Comparison of ENCODE assay signal across 8 mouse cellular contexts in the genomic region with DNA sequence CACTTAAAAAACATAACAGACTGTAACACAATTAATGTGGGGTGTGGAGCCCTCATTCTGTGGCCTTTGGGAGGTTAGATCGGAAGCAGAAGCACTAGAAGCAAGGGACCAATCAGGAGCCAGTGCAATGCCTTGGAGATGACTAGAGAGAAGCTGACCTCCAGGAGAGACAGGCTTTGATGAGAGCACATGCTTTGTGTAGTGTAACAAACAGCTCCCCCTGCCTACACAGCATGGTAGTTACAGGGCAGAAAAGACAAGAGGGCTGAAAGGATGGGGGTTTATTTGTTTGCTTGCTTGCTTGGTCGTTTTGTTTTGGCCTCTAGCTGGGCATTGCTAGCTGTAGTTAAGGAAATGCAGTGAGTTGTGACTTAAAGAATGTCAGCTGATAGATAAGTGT. TPM values are rescaled to one million over a fixed set of nuclear protein-coding genes. Genes with fewer than 3 reads are reported as not detected.
A peak's percentile ranks its signal among the peaks of the same experiment; 100 is the strongest.
DNase-seq lines count a peak whose midpoint lies in the region; ATAC-seq lines count a peak whose summit lies in the region.

No protein-coding gene starts in this region.

- H3K27ac ChIP-seq in embryonic facial prominence, embryonic 14.5 days (replicated peaks; ENCODE audit: low read depth, low read length): no peak overlapping the region
- no peak overlapping the region for H3K27ac ChIP-seq in midbrain, embryonic 14.5 days (replicated peaks; ENCODE audit: low read depth, low read length)

- H3K9me3 ChIP-seq in embryonic facial prominence, embryonic 14.5 days (ENCODE audit: control insufficient read depth, low read length): no peaks in the 10 kb centered on the region
- H3K9me3 ChIP-seq in midbrain, embryonic 14.5 days (ENCODE audit: control insufficient read depth, low read length): no peaks in the 10 kb centered on the region

- no peaks in the 10 kb centered on the region for H3K27me3 ChIP-seq in embryonic facial prominence, embryonic 14.5 days (replicated peaks; ENCODE audit: control insufficient read depth, insufficient read depth, low read length)
- no peaks in the 10 kb centered on the region for H3K27me3 ChIP-seq in midbrain, embryonic 14.5 days (ENCODE audit: control insufficient read depth, insufficient read depth, low read length)

- no peak for DNase-seq in cerebellum, adult 11 months
- DNase-seq in right cerebral cortex, postnatal 14 days: peak; percentile 37
- no peak for DNase-seq in right cerebral cortex, postnatal 36 days (ENCODE audit: low spot score in 2 of 2)
- DNase-seq in embryonic facial prominence, embryonic 14.5 days (ENCODE audit: low spot score): peak; percentile 56
- DNase-seq in kidney, adult 9 months: peak; percentile 45
- peak; percentile 78 for DNase-seq in midbrain, embryonic 14.5 days

- H3K36me3 ChIP-seq in embryonic facial prominence, embryonic 14.5 days (ENCODE audit: control insufficient read depth, insufficient read depth, low read length): no peaks in the 10 kb centered on the region
- no peaks in the 10 kb centered on the region for H3K36me3 ChIP-seq in midbrain, embryonic 14.5 days (ENCODE audit: control insufficient read depth, insufficient read depth, low read length)

- ATAC-seq in cerebellum, adult (ENCODE audit: insufficient number of reproducible peaks, low FRiP score, low TSS enrichment): peak; percentile 61; the same call in 1 of the 2 replicates
- 0 out of 2 replicates have a peak, but pooled peaks have one; percentile 53 for ATAC-seq in embryonic facial prominence, embryonic 14.5 days (ENCODE audit: low read depth)
- peak; percentile 57; the same call in 1 of the 2 replicates for ATAC-seq in midbrain, embryonic 14.5 days (ENCODE audit: low FRiP score, low TSS enrichment)
- ATAC-seq in erythroid progenitor cell, adult 5-6 weeks (replicated peaks; ENCODE audit: low FRiP score, poor library complexity, severe bottlenecking): no peak

- WGBS in embryonic facial prominence, embryonic 14.5 days: 9% methylated on average over 2 of the region's 2 CpGs
- 7% methylated on average over 2 of the region's 2 CpGs for WGBS in midbrain, embryonic 14.5 days

- no peak overlapping the region for H3K4me3 ChIP-seq in embryonic facial prominence, embryonic 14.5 days (ENCODE audit: low read depth, low read length)
- H3K4me3 ChIP-seq in midbrain, embryonic 14.5 days (replicated peaks; ENCODE audit: low read depth, low read length): no peak overlapping the region

- H3K9ac ChIP-seq in embryonic facial prominence, embryonic 14.5 days (ENCODE audit: low read depth, low read length): no peak overlapping the region
- H3K9ac ChIP-seq in midbrain, embryonic 14.5 days (replicated peaks; ENCODE audit: low read length): no peak overlapping the region

- no peaks in the 10 kb centered on the region for H3K4me1 ChIP-seq in embryonic facial prominence, embryonic 14.5 days (ENCODE audit: control insufficient read depth, insufficient read depth, low read length)
- 0 out of 2 replicates have a peak, but pooled peaks cover 3% of the 10 kb centered on the region for H3K4me1 ChIP-seq in midbrain, embryonic 14.5 days (ENCODE audit: control insufficient read depth, insufficient read depth, low read length)

- H3K4me2 ChIP-seq in embryonic facial prominence, embryonic 14.5 days (ENCODE audit: low read depth, low read length): no peak overlapping the region
- H3K4me2 ChIP-seq in midbrain, embryonic 14.5 days (ENCODE audit: low read length): no peak overlapping the region

RNA-seq across cellular contexts. Expression of a gene that starts 25.3 kb away (rescaled TPM):
- polyA plus RNA-seq in embryonic facial prominence, embryonic 14.5 days (2014; fragmentation: Nextera tagmentation; extraction: Ambion mirVana): 27.0 and 27.8 TPM in 2 replicates
- 43.3 and 47.3 TPM in 2 replicates for polyA plus RNA-seq in midbrain, embryonic 14.5 days (2014; fragmentation: Nextera tagmentation; extraction: Ambion mirVana)
- 24.7 and 41.4 TPM in 2 replicates for total RNA-seq in erythroid progenitor cell, adult 5-6 weeks (2015; ENCODE audit: low replicate concordance)
- 41.1 and 62.2 TPM in 2 replicates for total RNA-seq in erythroid progenitor cell, adult 5-6 weeks (2017; ENCODE audit: low replicate concordance)

RNA-seq across cellular contexts. Expression of a gene that starts 25.5 kb away (rescaled TPM):
- 3.1 and 3.6 TPM in 2 replicates for polyA plus RNA-seq in embryonic facial prominence, embryonic 14.5 days (2014; fragmentation: Nextera tagmentation; extraction: Ambion mirVana)
- 7.5 and 7.6 TPM in 2 replicates for polyA plus RNA-seq in midbrain, embryonic 14.5 days (2014; fragmentation: Nextera tagmentation; extraction: Ambion mirVana)
- not detected in 2 replicates for total RNA-seq in erythroid progenitor cell, adult 5-6 weeks (2015; ENCODE audit: low replicate concordance)
- total RNA-seq in erythroid progenitor cell, adult 5-6 weeks (2017; ENCODE audit: low replicate concordance): not detected in 2 replicates

RNA-seq across cellular contexts. Expression of a gene that starts 50.1 kb away (rescaled TPM):
- polyA plus RNA-seq in embryonic facial prominence, embryonic 14.5 days (2014; fragmentation: Nextera tagmentation; extraction: Ambion mirVana): 0.32 and 0.55 TPM in 2 replicates
- polyA plus RNA-seq in midbrain, embryonic 14.5 days (2014; fragmentation: Nextera tagmentation; extraction: Ambion mirVana): 1.1 and 1.7 TPM in 2 replicates
- total RNA-seq in erythroid progenitor cell, adult 5-6 weeks (2015; ENCODE audit: low replicate concordance): 2.5 TPM in 1 of 2 replicates, not detected in the other
- total RNA-seq in erythroid progenitor cell, adult 5-6 weeks (2017; ENCODE audit: low replicate concordance): not detected in 2 replicates

Comparison
In these comparisons a context has a peak if more than half of its experiments do, and no peak if none do; other contexts are left out.
1. DNase-seq: peak in right cerebral cortex, postnatal 14 days (single experiment), embryonic facial prominence, embryonic 14.5 days (single experiment), kidney, adult 9 months (single experiment) and midbrain, embryonic 14.5 days (single experiment); none in cerebellum, adult 11 months (single experiment) and right cerebral cortex, postnatal 36 days (0 of 2).